Mouse (Mus musculus): Measurements from ENCODE around the gene Zfp57. TPM values are rescaled to one million over a fixed set of nuclear protein-coding genes. Genes with fewer than 3 reads are reported as not detected.
"Not testable (repeated sequence)": the region's sequence is repeated elsewhere in the genome, so short reads cannot be mapped to it uniquely, and the experiment has no call there.

Zfp57 gene
- total RNA-seq (2021) = 10 to 100 TPM in 1 of 2 experiments, 1 to 10 TPM in 1; 8.7 to 10.1 TPM
- long read RNA-seq, experiment 1, partial matches to known transcripts = 0 of 4 reads
- long read RNA-seq, experiment 1, other reads (novel, unspliced or antisense) = 4 of 4 reads
- long read RNA-seq, experiment 2, partial matches to known transcripts = 1 of 5 reads
- long read RNA-seq, experiment 2, other reads (novel, unspliced or antisense) = 1 of 5 reads

GRCm38 (mm10) chr17:37000863-37001262 is at the start of gene Zfp57:
Gene Zfp57, plus strand, starts transcription at chr17:37001163.
- no peak for DNase-seq (ENCODE audit: low spot score in 2 of 2)

DNA sequence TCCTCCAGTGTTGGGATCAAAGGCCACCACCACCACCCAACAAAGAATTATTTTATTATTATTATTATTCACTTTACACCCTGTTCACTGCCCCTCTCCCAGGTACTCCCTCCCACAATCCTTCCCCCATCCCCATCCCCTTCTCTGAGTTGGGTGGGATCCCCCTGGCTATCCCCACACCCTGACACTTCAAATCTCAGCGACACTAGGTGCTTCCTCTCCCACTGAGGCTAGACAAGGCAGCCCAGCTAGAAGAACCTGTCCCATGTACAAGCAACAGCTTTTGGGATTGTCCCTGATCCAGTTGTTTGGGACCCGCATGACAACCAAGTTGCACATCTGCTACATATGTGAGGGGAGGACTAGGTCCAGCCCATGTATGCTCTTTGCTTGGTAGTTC is 48.3 kb upstream of the Zfp57 start:
- DNase-seq (ENCODE audit: low spot score in 2 of 2) = no peak

- no peak for DNase-seq (ENCODE audit: low spot score in 2 of 2)
Observed at GRCm38 (mm10) chr17:36953062-36953461, 47.9 kb upstream of the Zfp57 start.

GRCm38 (mm10) chr17:36957999-36958743 is 42.8 kb upstream of the Zfp57 start, which contains the start of the genes Znrd1 and Znrd1as:
Gene Znrd1, minus strand, starts transcription at chr17:36958559.
Gene Znrd1as, plus strand, starts transcription at chr17:36958592.
- DNase-seq (ENCODE audit: low spot score in 2 of 2) = peak; percentile 80 to 93

DNA sequence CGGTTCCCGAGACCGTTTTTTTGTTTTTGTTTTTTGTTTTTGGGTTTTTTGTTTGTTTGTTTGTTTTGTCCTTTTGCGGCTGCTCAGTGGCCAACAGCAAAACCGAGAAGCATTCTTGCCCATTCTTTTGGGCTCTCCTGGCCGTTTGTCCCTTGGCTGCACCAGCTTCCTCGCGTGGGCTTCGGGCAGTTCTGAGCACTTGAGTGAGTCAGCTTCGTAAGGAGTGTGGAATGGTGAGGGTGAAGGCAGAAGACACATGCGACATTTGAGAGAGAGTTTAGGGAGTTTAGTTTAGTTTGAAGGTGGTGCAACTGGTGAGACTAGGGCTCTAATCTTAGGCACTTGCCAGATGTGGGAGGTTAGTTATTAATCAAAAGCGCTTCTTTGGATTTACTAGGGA is 42.1 kb upstream of the Zfp57 start:
- DNase-seq (ENCODE audit: low spot score in 2 of 2) = no peak

- no peak for DNase-seq (ENCODE audit: low spot score in 2 of 2)
Observed at GRCm38 (mm10) chr17:36961125-36961524, 39.8 kb upstream of the Zfp57 start.

DNA sequence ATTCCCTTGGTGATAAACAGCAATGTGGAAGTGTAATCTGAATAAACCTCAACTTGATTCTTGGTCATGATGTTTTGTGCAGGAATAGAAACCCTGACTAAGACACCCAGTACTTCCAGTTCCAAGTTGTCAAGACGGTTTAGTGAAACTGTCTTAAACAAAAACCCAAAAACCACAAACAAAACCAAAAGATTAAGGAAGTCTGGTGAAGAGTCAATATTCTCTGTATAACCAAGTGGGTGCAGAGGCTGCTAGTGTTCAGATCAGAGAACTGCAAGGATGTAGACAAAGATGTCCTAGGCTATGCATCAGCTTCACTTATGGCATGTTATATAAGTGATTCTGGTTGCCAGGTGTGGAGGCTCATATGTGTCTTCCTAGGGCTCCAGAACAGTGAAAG is 34.1 kb upstream of the Zfp57 start:
- DNase-seq (ENCODE audit: low spot score in 2 of 2) = no peak

GRCm38 (mm10) chr17:36970316-36970890 is 30.6 kb upstream of the Zfp57 start:
- DNase-seq (ENCODE audit: low spot score in 2 of 2) = no peak

DNA sequence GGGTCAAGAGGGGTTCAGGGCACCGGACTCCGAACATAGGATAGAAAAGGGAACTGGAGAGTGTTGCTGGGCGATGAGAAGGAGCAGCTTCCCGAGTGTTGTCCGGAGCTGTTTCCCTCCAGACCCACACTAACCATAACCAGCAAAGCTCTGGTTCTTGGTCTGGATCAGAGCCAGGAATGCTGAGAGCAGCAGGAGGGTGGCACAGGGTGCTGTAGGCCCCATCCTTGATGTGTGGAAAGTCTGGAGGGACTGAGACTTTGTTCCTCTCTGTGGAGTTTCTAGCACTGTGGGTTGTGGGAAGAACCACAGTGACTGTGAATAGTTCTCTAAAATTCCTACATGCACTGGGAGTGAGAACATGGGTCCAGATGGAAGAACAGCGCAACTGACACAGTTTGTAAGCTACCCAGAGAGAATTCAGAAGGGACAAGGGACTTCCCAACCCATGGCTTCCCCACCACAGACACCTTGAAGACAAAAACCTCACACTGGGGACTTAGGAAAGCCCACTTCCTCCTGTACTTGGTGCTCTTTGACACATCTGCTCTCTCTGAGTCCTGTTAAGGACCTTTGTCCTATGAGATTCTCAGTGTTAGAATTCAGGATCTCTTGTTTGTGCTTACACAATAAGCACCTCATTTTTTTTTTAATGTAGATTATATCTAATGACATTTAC is 29.7 kb upstream of the Zfp57 start:
- DNase-seq (ENCODE audit: low spot score in 2 of 2) = no peak

DNA sequence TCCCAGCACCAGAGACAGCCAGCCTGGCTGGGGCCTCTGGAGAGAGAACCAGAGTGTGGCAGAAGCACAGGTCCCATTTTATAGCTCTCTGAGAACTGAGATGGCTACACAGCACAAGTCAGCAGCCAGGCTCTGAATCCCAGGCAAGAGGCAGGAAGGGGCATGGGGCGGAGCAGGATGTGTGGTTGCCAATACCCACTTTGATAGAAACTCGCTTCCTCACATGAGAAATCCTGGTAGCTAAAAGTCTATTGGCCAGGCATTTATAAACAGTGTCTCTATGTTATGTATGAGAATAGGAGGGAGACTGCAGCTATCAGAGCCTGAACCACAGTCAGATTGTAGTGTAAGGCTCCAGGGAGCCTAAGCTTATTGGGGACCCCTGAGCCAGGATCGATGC is 28.2 kb upstream of the Zfp57 start:
- DNase-seq (ENCODE audit: low spot score in 2 of 2) = no peak

- no peak for DNase-seq (ENCODE audit: low spot score in 2 of 2)
Observed at GRCm38 (mm10) chr17:36973271-36973787, 27.6 kb upstream of the Zfp57 start.

DNA sequence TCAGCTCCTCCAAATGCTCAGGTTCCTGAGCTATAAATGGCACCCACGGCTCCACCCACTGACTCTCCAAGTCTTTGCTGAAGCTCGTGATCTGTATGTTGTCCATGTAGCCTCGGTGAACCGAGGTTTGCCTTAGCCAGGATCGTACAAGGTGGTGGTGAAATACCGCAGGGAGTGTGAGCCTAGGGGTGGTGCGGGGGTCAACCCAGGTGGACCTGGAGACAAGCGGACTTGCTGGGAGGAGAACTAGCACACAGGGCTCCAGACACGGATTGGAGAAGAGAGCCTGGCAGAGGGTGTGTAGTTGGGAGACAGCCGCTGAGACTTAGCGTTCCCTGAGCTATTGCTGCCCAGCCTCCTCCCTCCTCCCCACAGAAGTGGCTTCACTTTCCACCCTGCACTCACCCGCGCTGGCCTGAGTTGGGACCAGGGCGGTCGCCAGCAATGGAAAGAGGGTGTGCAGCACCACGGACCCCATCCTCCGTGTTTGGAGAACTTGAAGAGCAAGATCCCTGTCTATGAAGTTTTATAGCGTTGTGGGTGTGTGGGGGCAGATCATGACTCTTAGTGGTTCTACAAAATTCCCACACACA is 19.6 kb upstream of the Zfp57 start, which contains the start of gene 2410137M14Rik:
TSS of gene 2410137M14Rik (minus strand) at position 17 of the 593 bp plus-strand sequence.
- no peak for DNase-seq (ENCODE audit: low spot score in 2 of 2)

DNA sequence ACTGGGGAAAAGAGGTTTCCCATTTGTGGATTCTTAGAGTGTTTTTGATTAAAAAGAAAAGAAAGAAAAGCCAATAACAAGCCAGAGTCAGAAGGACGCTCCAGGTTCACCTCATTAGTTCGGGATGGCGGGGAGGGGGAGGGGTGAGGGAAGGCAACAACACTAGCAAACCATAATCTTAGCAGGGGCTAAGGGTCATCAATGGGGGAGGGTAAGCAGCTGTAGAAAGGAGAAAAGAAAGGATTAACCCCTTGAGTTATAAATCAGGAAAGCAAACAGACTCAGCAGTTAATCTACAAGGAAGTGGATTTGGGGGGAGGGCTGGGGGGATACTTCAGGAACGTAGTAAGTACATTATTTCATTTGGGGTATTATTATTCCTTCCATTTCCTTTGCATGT is 19.1 kb upstream of the Zfp57 start:
- DNase-seq (ENCODE audit: low spot score in 2 of 2) = no peak

DNA sequence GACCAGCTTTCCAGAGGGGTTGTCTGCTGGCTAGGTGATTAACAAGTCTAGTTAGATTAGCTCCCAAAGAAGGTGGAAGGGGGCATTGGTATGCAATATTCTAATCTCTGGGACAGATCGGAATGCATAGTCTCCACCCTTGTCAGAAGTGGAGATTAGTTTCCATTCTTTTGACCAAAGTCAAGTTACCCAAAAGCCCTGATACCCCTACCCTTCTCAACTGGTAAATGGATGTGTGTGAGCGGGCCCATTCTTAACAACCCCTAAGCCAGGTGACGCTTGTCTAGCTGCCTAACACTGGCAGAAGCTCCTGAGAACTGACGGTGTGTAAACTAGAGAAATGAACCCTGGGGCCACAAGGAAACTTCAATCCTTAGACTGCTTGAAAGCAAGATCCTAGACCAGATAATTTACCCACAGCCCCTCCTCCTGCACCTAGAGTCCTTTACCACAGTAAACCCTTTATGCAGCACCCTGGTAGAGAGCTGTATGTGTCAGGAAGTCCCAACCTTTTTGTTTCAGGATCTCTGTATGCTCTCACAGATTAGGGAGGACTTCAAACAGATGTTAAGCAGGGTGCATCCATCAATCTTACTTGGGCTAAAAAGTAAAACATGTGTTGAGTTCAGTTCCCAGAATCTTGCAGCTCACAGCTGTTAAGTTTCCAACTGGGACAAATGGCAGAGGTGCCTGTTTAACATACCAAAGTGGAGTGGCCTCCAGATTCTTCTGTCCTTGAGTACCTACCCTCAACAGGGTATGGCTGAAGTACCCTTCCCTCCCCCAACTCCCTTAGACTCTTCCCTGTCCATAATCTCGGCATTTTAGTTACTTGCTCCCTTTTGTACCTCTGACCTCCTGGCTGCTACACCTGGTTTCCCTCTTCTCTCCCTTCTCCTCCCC is 18.5 kb upstream of the Zfp57 start:
- DNase-seq (ENCODE audit: low spot score in 2 of 2) = no peak

- no peak for DNase-seq (ENCODE audit: low spot score in 2 of 2)
Observed at GRCm38 (mm10) chr17:36988475-36988874, 12.5 kb upstream of the Zfp57 start.

GRCm38 (mm10) chr17:36989437-36989836 is 11.5 kb upstream of the Zfp57 start, which contains the start of gene H2-M5:
Gene H2-M5, minus strand, starts transcription at chr17:36989537.
- DNase-seq (ENCODE audit: low spot score in 2 of 2) = no peak

DNA sequence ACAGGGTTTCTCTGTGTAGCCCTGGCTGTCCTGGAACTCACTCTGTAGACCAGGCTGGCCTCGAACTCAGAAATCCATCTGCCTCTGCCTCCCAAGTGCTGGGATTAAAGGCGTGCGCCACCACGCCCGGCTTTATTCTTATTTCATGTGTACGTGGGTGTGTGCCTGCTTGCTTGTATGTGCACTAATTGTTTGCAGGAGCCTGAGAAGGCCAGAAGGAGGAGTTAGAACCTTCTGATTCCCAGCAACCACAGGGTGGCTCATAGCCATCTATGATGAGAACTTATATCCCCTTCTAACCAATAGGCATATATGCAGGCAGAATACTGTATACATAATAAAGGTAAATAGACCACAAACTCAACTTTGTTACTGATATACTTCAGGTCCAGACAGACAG is 10.3 kb upstream of the Zfp57 start:
- DNase-seq (ENCODE audit: low spot score in 2 of 2) = not testable (repeated sequence)

GRCm38 (mm10) chr17:36992336-36993104 is 8.4 kb upstream of the Zfp57 start:
- no peak for DNase-seq (ENCODE audit: low spot score in 2 of 2)

DNA sequence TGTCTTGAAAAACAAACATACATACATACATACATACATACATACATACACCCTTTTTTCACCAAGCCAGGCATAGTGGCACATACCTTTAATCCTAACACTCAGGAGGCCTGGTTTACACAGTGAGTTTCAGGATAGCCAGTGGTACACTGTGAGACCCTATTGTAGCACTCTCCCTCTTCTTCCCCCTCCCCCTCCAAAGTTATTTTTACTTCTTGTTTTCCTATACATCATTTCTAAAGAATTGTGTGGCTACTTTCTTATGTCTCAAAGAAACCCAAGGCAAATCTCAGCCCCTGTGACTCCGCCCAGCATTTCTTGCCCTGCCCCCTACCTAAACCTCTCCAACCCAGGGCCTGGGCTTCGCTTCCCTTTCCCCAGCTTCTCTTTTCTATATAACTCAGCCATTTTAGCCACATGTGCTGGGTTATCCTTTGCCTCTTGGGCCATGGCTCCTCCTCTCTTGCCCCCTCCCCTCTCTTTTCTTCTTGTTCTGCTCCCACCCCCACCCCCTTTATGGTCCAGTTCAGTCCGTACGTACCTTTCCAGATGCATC is 7.1 kb upstream of the Zfp57 start:
- no peak for DNase-seq (ENCODE audit: low spot score in 2 of 2)
